Mouse (Mus musculus): ENCODE measurements around the gene Abl1.

Gene Abl1

GRCm38 (mm10) chr2:31787029-31787428 lies 98.9 kb downstream of the Abl1 start:
- peak; percentile 76 for DNase-seq (ENCODE audit: low spot score)

- no peak for DNase-seq (ENCODE audit: low spot score)
Measured at GRCm38 (mm10) chr2:31788227-31788626, 100.1 kb downstream of the Abl1 start.

GRCm38 (mm10) chr2:31789215-31789614 lies 101.0 kb downstream of the Abl1 start:
- DNase-seq (ENCODE audit: low spot score), result no peak

GRCm38 (mm10) chr2:31790728-31791251 lies 102.6 kb downstream of the Abl1 start:
- no peak for DNase-seq (ENCODE audit: low spot score)

GRCm38 (mm10) chr2:31791260-31791659 lies 103.1 kb downstream of the Abl1 start:
- no peak for DNase-seq (ENCODE audit: low spot score)

GRCm38 (mm10) chr2:31792611-31793010 lies 104.4 kb downstream of the Abl1 start:
- DNase-seq (ENCODE audit: low spot score), result no peak

GRCm38 (mm10) chr2:31796943-31797342 lies 108.8 kb downstream of the Abl1 start:
- no peak for DNase-seq (ENCODE audit: low spot score)

GRCm38 (mm10) chr2:31801416-31801815 lies 113.2 kb downstream of the Abl1 start:
- DNase-seq (ENCODE audit: low spot score), result no peak

- DNase-seq (ENCODE audit: low spot score), result no peak
Measured at GRCm38 (mm10) chr2:31802811-31803210, 114.6 kb downstream of the Abl1 start.

GRCm38 (mm10) chr2:31803480-31803879 lies 115.3 kb downstream of the Abl1 start:
- DNase-seq (ENCODE audit: low spot score), result no peak

- DNase-seq (ENCODE audit: low spot score), result no peak
Measured at GRCm38 (mm10) chr2:31806639-31807382, 118.6 kb downstream of the Abl1 start.

GRCm38 (mm10) chr2:31808410-31809357 lies 120.5 kb downstream of the Abl1 start:
- DNase-seq (ENCODE audit: low spot score), result no peak

GRCm38 (mm10) chr2:31809358-31809740 lies 121.2 kb downstream of the Abl1 start:
- DNase-seq (ENCODE audit: low spot score), result no peak

GRCm38 (mm10) chr2:31810444-31810843 lies 122.3 kb downstream of the Abl1 start, which contains the start of gene Qrfp:
TSS of gene Qrfp (minus strand) at chr2:31810580.
- DNase-seq (ENCODE audit: low spot score), result no peak

GRCm38 (mm10) chr2:31811086-31811958 lies 123.1 kb downstream of the Abl1 start:
- no peak for DNase-seq (ENCODE audit: low spot score)

- DNase-seq (ENCODE audit: low spot score), result no peak
Measured at GRCm38 (mm10) chr2:31813641-31814040, 125.5 kb downstream of the Abl1 start.

GRCm38 (mm10) chr2:31814699-31815098 lies 126.5 kb downstream of the Abl1 start:
- no peak for DNase-seq (ENCODE audit: low spot score)

GRCm38 (mm10) chr2:31815367-31815766 lies 127.2 kb downstream of the Abl1 start:
- peak; percentile 63 for DNase-seq (ENCODE audit: low spot score)

GRCm38 (mm10) chr2:31822524-31823371 lies 134.6 kb downstream of the Abl1 start:
- DNase-seq (ENCODE audit: low spot score), result no peak

- DNase-seq (ENCODE audit: low spot score), result no peak
Measured at GRCm38 (mm10) chr2:31823933-31824730, 136.0 kb downstream of the Abl1 start.
